16 mouse cellular contexts compared by ENCODE assay signal in the genomic region with DNA sequence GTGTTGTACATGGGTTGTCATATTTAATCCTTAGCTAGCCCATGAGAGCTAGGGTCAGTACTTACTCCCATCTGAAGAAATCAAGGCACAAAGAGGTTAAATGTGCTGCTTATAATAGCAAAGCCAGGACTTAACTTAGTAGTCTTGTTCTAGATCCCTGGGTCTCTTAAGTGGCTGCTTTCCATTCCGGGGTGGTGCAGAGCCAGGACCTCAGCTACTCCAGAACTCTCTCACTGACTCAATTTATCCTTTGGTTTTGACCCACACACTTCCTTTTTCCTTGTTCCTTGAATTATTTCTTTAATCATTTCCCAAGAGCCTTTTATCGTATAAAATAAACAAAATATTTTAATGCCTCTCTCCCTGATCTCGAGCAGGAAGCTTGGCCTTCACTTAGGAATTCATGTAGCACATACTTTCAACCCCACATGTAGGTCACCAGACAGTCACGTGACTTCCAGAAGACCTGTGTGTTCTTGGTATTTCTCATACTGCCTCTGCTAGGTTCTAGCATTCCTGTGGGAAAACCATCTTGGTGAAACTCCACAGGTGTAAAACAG.
"Had no signal": no experiment of that assay in that cellular context is flagged by ENCODE, and none has a peak within 500 bp of the region (broad histone marks: within the 10 kb centered on the region; RNA-seq: fewer than 3 reads in every experiment).

No protein-coding gene starts in this region.

- H3K9ac ChIP-seq: liver, embryonic 13.5 days; neural tube, embryonic 12.5 days; neural tube, embryonic 15.5 days had no signal

- H3K4me2 ChIP-seq: liver, embryonic 13.5 days; midbrain, embryonic 11.5 days; neural tube, embryonic 12.5 days; neural tube, embryonic 15.5 days had no signal

- ATAC-seq: inflammation-experienced regulatory T-cells, adult 6 months; intestine, embryonic 16.5 days had no signal

- H3K9me3 ChIP-seq: liver, embryonic 13.5 days; neural tube, embryonic 12.5 days; neural tube, embryonic 15.5 days had no signal

- H3K36me3 ChIP-seq: liver, embryonic 13.5 days; neural tube, embryonic 12.5 days; neural tube, embryonic 15.5 days had no signal

- H3K4me3 ChIP-seq: liver, embryonic 13.5 days; neural tube, embryonic 12.5 days; neural tube, embryonic 15.5 days had no signal

- DNase-seq: kidney, adult 2 months; kidney, postnatal 36 days; liver, embryonic 13.5 days; midbrain, embryonic 14.5 days; right cerebral cortex, adult 18-20 months; right cerebral cortex, postnatal 14 days; right cerebral cortex, postnatal 4 days; thymus, adult 2 months; thymus, postnatal 14 days; thymus, postnatal 4 days had no signal

- H3K4me1 ChIP-seq: liver, embryonic 13.5 days had no signal

- H3K27ac ChIP-seq: liver, embryonic 13.5 days; neural tube, embryonic 12.5 days; neural tube, embryonic 15.5 days; stomach, postnatal 0 days had no signal

- H3K27me3 ChIP-seq: liver, embryonic 13.5 days; neural tube, embryonic 12.5 days; neural tube, embryonic 15.5 days had no signal
